Mouse (Mus musculus): ENCODE data around the gene Cmip. TPM values are rescaled to one million over a fixed set of nuclear protein-coding genes. Genes with fewer than 3 reads are reported as not detected.

Cmip gene
- polyA plus RNA-seq, 1 experiment from 2014 or later, result 18.7 TPM

DNA sequence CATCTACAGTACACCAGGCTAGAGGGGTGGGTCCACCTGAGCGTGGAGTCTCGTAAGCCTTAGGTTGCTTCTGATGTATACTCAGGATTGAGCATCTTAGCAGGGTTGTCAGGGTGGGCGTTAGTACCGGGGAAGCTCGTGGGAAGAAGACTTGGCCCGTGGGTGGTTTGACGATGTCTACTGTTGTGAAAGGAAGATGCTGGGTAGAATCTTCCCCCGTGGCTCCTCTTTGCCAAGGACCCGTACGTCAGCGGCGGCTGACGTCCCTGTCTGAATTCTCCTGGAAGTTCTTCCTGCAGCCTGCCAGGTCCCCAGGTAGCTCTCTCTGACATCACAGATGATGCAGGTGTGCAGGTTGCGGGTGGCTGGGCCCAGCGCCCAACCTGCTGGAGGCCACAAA, 140.9 kb downstream of the Cmip start:
- WGBS (ENCODE audit: insufficient replicate concordance), result 85% methylated on average over 15 of the region's 15 CpGs
- no peak overlapping the region for H3K9ac ChIP-seq
- no peaks in the 10 kb centered on the region for H3K27me3 ChIP-seq (replicated peaks)
- ATAC-seq, result no peak
- no peaks in the 10 kb centered on the region for H3K9me3 ChIP-seq (replicated peaks)
- no peak overlapping the region for H3K27ac ChIP-seq
- no peak overlapping the region for H3K4me2 ChIP-seq
- peaks cover 31% of the 10 kb centered on the region for H3K36me3 ChIP-seq
- H3K4me1 ChIP-seq, result 0 out of 2 replicates have a peak, but pooled peaks cover 3% of the 10 kb centered on the region
- no peak overlapping the region for H3K4me3 ChIP-seq

GRCm38 (mm10) chr8:117399229-117399628, 142.4 kb downstream of the Cmip start:
- no peak overlapping the region for H3K4me2 ChIP-seq
- no peak overlapping the region for H3K4me3 ChIP-seq
- H3K4me1 ChIP-seq, result peaks cover 16% of the 10 kb centered on the region; the same call in 1 of the 2 replicates
- peaks cover 23% of the 10 kb centered on the region for H3K36me3 ChIP-seq
- H3K9me3 ChIP-seq (replicated peaks), result no peaks in the 10 kb centered on the region
- no peak overlapping the region for H3K9ac ChIP-seq
- no peak for ATAC-seq
- H3K27ac ChIP-seq, result no peak overlapping the region
- WGBS (ENCODE audit: insufficient replicate concordance), result 85% methylated on average over 8 of the region's 8 CpGs
- no peaks in the 10 kb centered on the region for H3K27me3 ChIP-seq (replicated peaks)

- H3K4me1 ChIP-seq, result peaks cover 16% of the 10 kb centered on the region; the same call in 1 of the 2 replicates
- no peaks in the 10 kb centered on the region for H3K27me3 ChIP-seq (replicated peaks)
- no peak overlapping the region for H3K4me2 ChIP-seq
- H3K4me3 ChIP-seq, result no peak overlapping the region
- peaks cover 20% of the 10 kb centered on the region for H3K36me3 ChIP-seq
- H3K9ac ChIP-seq, result no peak overlapping the region
- H3K9me3 ChIP-seq (replicated peaks), result no peaks in the 10 kb centered on the region
- WGBS (ENCODE audit: insufficient replicate concordance), result 75% methylated on average over 6 of the region's 6 CpGs
- ATAC-seq, result no peak
- no peak overlapping the region for H3K27ac ChIP-seq
These were observed 144.0 kb downstream of the Cmip start for GRCm38 (mm10) chr8:117400820-117401219.

GRCm38 (mm10) chr8:117401880-117402279, 145.0 kb downstream of the Cmip start:
- Histone ChIP-seq H3K4me2 (no peak overlapping the region), H3K27me3 (replicated peaks) (no peaks in the 10 kb centered on the region), H3K9me3 (replicated peaks) (no peaks in the 10 kb centered on the region), H3K4me1 (peaks cover 16% of the 10 kb centered on the region; the same call in 1 of the 2 replicates), H3K36me3 (peaks cover 10% of the 10 kb centered on the region), H3K27ac (no peak overlapping the region), H3K4me3 (no peak overlapping the region), H3K9ac (no peak overlapping the region)
- no peak for ATAC-seq
- 83% methylated on average over 14 of the region's 14 CpGs for WGBS (ENCODE audit: insufficient replicate concordance)

GRCm38 (mm10) chr8:117402911-117403704, 146.2 kb downstream of the Cmip start:
- Histone ChIP-seq H3K9me3 (replicated peaks) (no peaks in the 10 kb centered on the region), H3K9ac (no peak overlapping the region), H3K36me3 (peaks cover 4% of the 10 kb centered on the region; the same call in 1 of the 2 replicates), H3K27ac (no peak overlapping the region), H3K4me2 (no peak overlapping the region), H3K4me3 (no peak overlapping the region), H3K27me3 (replicated peaks) (no peaks in the 10 kb centered on the region), H3K4me1 (peaks cover 16% of the 10 kb centered on the region; the same call in 1 of the 2 replicates)
- 79% methylated on average over 9 of the region's 9 CpGs for WGBS (ENCODE audit: insufficient replicate concordance)
- no peak; the same call in 1 of the 2 replicates for ATAC-seq

- no peak overlapping the region for H3K9ac ChIP-seq
- H3K36me3 ChIP-seq, result peaks cover 4% of the 10 kb centered on the region; the same call in 1 of the 2 replicates
- no peak overlapping the region for H3K4me2 ChIP-seq
- H3K27ac ChIP-seq, result no peak overlapping the region
- no peak for ATAC-seq
- no peak overlapping the region for H3K4me3 ChIP-seq
- H3K27me3 ChIP-seq (replicated peaks), result no peaks in the 10 kb centered on the region
- H3K9me3 ChIP-seq (replicated peaks), result no peaks in the 10 kb centered on the region
- 64% methylated on average over 14 of the region's 14 CpGs for WGBS (ENCODE audit: insufficient replicate concordance)
- H3K4me1 ChIP-seq, result peaks cover 16% of the 10 kb centered on the region; the same call in 1 of the 2 replicates
These were observed 147.0 kb downstream of the Cmip start for GRCm38 (mm10) chr8:117403705-117404476.

- Histone ChIP-seq H3K27ac (no peak overlapping the region), H3K4me1 (peaks cover 21% of the 10 kb centered on the region; the same call in 1 of the 2 replicates), H3K9me3 (replicated peaks) (no peaks in the 10 kb centered on the region), H3K4me2 (no peak overlapping the region), H3K4me3 (no peak overlapping the region), H3K27me3 (replicated peaks) (no peaks in the 10 kb centered on the region), H3K9ac (no peak overlapping the region), H3K36me3 (peaks cover 5% of the 10 kb centered on the region; the same call in 1 of the 2 replicates)
- ATAC-seq, result no peak
- 85% methylated on average over 3 of the region's 3 CpGs for WGBS (ENCODE audit: insufficient replicate concordance)
These were observed 149.2 kb downstream of the Cmip start for GRCm38 (mm10) chr8:117406081-117406480.

DNA sequence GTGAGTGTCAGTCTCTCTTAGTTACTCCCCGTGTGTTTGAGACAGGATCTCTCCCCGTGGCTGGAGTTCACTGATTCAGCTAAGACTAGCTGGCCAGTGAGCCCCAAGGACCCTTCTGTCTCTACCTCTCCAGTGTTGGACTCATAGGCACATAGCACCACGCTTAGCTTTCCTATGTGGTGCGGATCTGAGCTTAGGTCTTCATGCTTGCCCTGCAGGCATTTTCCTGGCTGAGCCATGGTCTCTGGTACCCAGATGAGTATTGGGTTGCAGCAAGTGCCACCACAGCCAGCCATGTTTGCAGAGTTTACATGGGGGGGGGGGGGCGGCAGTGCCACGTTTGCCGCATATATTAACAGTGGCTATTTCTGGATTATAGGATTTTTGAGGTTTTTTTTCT, 151.8 kb downstream of the Cmip start:
- ATAC-seq, result no peak
- peaks cover 9% of the 10 kb centered on the region; the same call in 1 of the 2 replicates for H3K4me1 ChIP-seq
- WGBS (ENCODE audit: insufficient replicate concordance), result 78% methylated on average over 7 of the region's 7 CpGs
- no peaks in the 10 kb centered on the region for H3K9me3 ChIP-seq (replicated peaks)
- no peak overlapping the region for H3K4me2 ChIP-seq
- no peak overlapping the region for H3K27ac ChIP-seq
- H3K9ac ChIP-seq, result no peak overlapping the region
- H3K36me3 ChIP-seq, result peaks cover 19% of the 10 kb centered on the region
- no peak overlapping the region for H3K4me3 ChIP-seq
- no peaks in the 10 kb centered on the region for H3K27me3 ChIP-seq (replicated peaks)

DNA sequence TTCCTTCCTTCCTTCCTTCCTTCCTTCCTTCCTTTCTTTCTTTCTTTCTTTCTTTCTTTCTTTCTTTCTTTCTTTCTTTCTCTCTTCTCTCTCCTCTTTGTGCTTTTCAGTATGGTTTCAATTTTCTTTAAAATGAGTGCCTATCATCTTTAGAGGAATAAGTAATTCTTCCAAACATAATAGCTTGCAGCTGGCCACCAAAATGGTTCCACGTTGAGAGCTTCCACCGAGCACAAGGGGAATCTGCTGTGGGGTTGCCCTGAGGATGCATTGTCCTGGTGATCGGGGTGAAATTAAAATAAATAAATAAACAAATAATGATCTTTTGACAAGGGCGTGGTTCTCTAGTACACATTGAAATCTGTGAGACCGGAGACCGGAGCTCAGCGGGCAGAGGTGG, 152.2 kb downstream of the Cmip start:
- no peak overlapping the region for H3K4me3 ChIP-seq
- no peak overlapping the region for H3K9ac ChIP-seq
- H3K4me1 ChIP-seq, result 0 out of 2 replicates have a peak, but pooled peaks cover 5% of the 10 kb centered on the region
- 81% methylated on average over 7 of the region's 7 CpGs for WGBS (ENCODE audit: insufficient replicate concordance)
- no peak overlapping the region for H3K4me2 ChIP-seq
- no peaks in the 10 kb centered on the region for H3K9me3 ChIP-seq (replicated peaks)
- ATAC-seq, result no peak
- H3K27ac ChIP-seq, result no peak overlapping the region
- H3K36me3 ChIP-seq, result peaks cover 19% of the 10 kb centered on the region
- H3K27me3 ChIP-seq (replicated peaks), result no peaks in the 10 kb centered on the region

DNA sequence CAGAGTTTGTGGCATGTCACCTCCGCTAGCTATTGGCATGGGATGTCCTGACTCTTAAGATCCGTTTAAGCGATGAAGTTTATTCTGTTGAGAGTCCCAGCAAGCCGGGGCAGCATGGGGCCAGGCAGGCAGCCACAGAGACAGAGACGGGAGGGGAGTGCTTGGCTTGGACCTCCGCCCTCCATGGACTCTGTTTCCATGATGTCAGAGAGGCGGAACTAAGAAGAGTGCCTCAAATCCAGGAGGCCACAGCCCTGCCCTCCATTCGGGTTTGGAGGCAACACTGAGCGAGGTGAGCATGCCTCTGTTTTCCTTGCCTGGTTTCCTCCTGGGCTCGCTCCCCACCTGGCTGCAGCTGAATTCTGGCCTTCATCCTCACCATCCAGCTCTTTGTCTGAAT, 153.5 kb downstream of the Cmip start:
- peaks cover 27% of the 10 kb centered on the region for H3K36me3 ChIP-seq
- no peak for ATAC-seq
- H3K4me3 ChIP-seq, result no peak overlapping the region
- no peak overlapping the region for H3K27ac ChIP-seq
- 74% methylated on average over 10 of the region's 10 CpGs for WGBS (ENCODE audit: insufficient replicate concordance)
- H3K27me3 ChIP-seq (replicated peaks), result no peaks in the 10 kb centered on the region
- H3K9ac ChIP-seq, result no peak overlapping the region
- no peaks in the 10 kb centered on the region for H3K9me3 ChIP-seq (replicated peaks)
- H3K4me2 ChIP-seq, result no peak overlapping the region
- 0 out of 2 replicates have a peak, but pooled peaks cover 5% of the 10 kb centered on the region for H3K4me1 ChIP-seq

- WGBS (ENCODE audit: insufficient replicate concordance), result 83% methylated on average over 10 of the region's 10 CpGs
- no peak for ATAC-seq
These were observed 154.0 kb downstream of the Cmip start for GRCm38 (mm10) chr8:117410901-117411300.

GRCm38 (mm10) chr8:117412232-117412631, 155.4 kb downstream of the Cmip start:
- H3K27ac ChIP-seq, result no peak overlapping the region
- 88% methylated on average over 10 of the region's 10 CpGs for WGBS (ENCODE audit: insufficient replicate concordance)
- no peaks in the 10 kb centered on the region for H3K9me3 ChIP-seq (replicated peaks)
- 0 out of 2 replicates have a peak, but pooled peaks cover 5% of the 10 kb centered on the region for H3K4me1 ChIP-seq
- no peak overlapping the region for H3K4me2 ChIP-seq
- no peak overlapping the region for H3K9ac ChIP-seq
- no peak for ATAC-seq
- H3K27me3 ChIP-seq (replicated peaks), result no peaks in the 10 kb centered on the region
- peaks cover 42% of the 10 kb centered on the region for H3K36me3 ChIP-seq
- H3K4me3 ChIP-seq, result no peak overlapping the region

More at GRCm38 (mm10) chr8:117410901-117411300, 154.0 kb downstream of the Cmip start:
- no peaks in the 10 kb centered on the region for H3K27me3 ChIP-seq (replicated peaks)
- 0 out of 2 replicates have a peak, but pooled peaks cover 5% of the 10 kb centered on the region for H3K4me1 ChIP-seq
- H3K9me3 ChIP-seq (replicated peaks), result no peaks in the 10 kb centered on the region
- H3K9ac ChIP-seq, result no peak overlapping the region
- H3K4me3 ChIP-seq, result no peak overlapping the region
- no peak overlapping the region for H3K27ac ChIP-seq
- H3K4me2 ChIP-seq, result no peak overlapping the region
- peaks cover 31% of the 10 kb centered on the region for H3K36me3 ChIP-seq
